Mouse (Mus musculus): ENCODE data around the gene Arf1. TPM values are rescaled to one million over a fixed set of nuclear protein-coding genes. Genes with fewer than 3 reads are reported as not detected.

Arf1 gene
- total RNA-seq, 1 experiment = 347 TPM

GRCm38 (mm10) chr11:59241841-59242240, 13.8 kb upstream of the Arf1 start:
- Histone ChIP-seq H3K9me3 (ENCODE audit: control insufficient read depth, insufficient read depth, low read depth, low read length) (no peaks in the 10 kb centered on the region), H3K4me3 (ENCODE audit: insufficient read depth in 1 of 2, low read depth in 1 of 2, low read length in 2 of 2, poor library complexity in 1 of 2, severe bottlenecking in 1 of 2) (no peak overlapping the region), H3K36me3 (ENCODE audit: control insufficient read depth, insufficient read depth, low read length, poor library complexity, severe bottlenecking) (no peaks in the 10 kb centered on the region), H3K27ac (ENCODE audit: insufficient read depth, low read depth, low read length, poor library complexity, severe bottlenecking) (no peak overlapping the region), H3K4me1 (ENCODE audit: control insufficient read depth in 2 of 2, insufficient read depth in 2 of 2, low read length in 2 of 2, poor library complexity in 1 of 2) (peaks cover 0 to 9% of the 10 kb centered on the region in 2 experiments; a peak in 1 of 4 replicates), H3K9ac (ENCODE audit: insufficient read depth, low read depth, low read length, poor library complexity, severe bottlenecking) (no peak overlapping the region)
- in situ Hi-C loops (cut with MboI; ENCODE audit: low sequenced_read_pairs in 2 of 2, unreplicated experiment in 2 of 2) = no loop called here
- DNase-seq (ENCODE audit: low read depth, low spot score) = no peak
- TF ChIP-seq HCFC1 (IDR thresholded peaks at IDR 0.05; ENCODE audit: borderline replicate concordance, insufficient read depth, low read length) (no peak), ZC3H11A (IDR thresholded peaks at IDR 0.05; ENCODE audit: borderline replicate concordance, low read depth, low read length) (no peak), MAFK (IDR thresholded peaks at IDR 0.05; ENCODE audit: insufficient read depth, low read depth, low read length) (no peak), CHD2 (IDR thresholded peaks at IDR 0.05; ENCODE audit: low read depth, low read length) (no peak), ZNF384 (IDR thresholded peaks at IDR 0.05; ENCODE audit: low read depth, low read length) (no peak)

GRCm38 (mm10) chr11:59239796-59240195, 11.7 kb upstream of the Arf1 start:
- Histone ChIP-seq H3K4me3 (ENCODE audit: insufficient read depth in 1 of 2, low read depth in 1 of 2, low read length in 2 of 2, poor library complexity in 1 of 2, severe bottlenecking in 1 of 2) (no peak overlapping the region), H3K27ac (ENCODE audit: insufficient read depth, low read depth, low read length, poor library complexity, severe bottlenecking) (no peak overlapping the region), H3K4me1 (ENCODE audit: control insufficient read depth in 2 of 2, insufficient read depth in 2 of 2, low read length in 2 of 2, poor library complexity in 1 of 2) (peaks cover 0 to 9% of the 10 kb centered on the region in 2 experiments; a peak in 1 of 4 replicates), H3K36me3 (ENCODE audit: control insufficient read depth, insufficient read depth, low read length, poor library complexity, severe bottlenecking) (no peaks in the 10 kb centered on the region), H3K9me3 (ENCODE audit: control insufficient read depth, insufficient read depth, low read depth, low read length) (no peaks in the 10 kb centered on the region), H3K9ac (ENCODE audit: insufficient read depth, low read depth, low read length, poor library complexity, severe bottlenecking) (no peak overlapping the region)
- DNase-seq (ENCODE audit: low read depth, low spot score) = no peak
- in situ Hi-C loops (cut with MboI; ENCODE audit: low sequenced_read_pairs in 2 of 2, unreplicated experiment in 2 of 2) = no loop called here
- no peak for TF ChIP-seq ZNF384 (IDR thresholded peaks at IDR 0.05; ENCODE audit: low read depth, low read length)
- TF ChIP-seq ZC3H11A (IDR thresholded peaks at IDR 0.05; ENCODE audit: borderline replicate concordance, low read depth, low read length) = no peak
- TF ChIP-seq HCFC1 (IDR thresholded peaks at IDR 0.05; ENCODE audit: borderline replicate concordance, insufficient read depth, low read length) = no peak
- no peak for TF ChIP-seq CHD2 (IDR thresholded peaks at IDR 0.05; ENCODE audit: low read depth, low read length)
- TF ChIP-seq MAFK (IDR thresholded peaks at IDR 0.05; ENCODE audit: insufficient read depth, low read depth, low read length) = no peak

- peaks cover 0 to 8% of the 10 kb centered on the region in 2 experiments; a peak in 1 of 4 replicates for H3K4me1 ChIP-seq (ENCODE audit: control insufficient read depth in 2 of 2, insufficient read depth in 2 of 2, low read length in 2 of 2, poor library complexity in 1 of 2)
- no peak overlapping the region for H3K4me3 ChIP-seq (ENCODE audit: insufficient read depth in 1 of 2, low read depth in 1 of 2, low read length in 2 of 2, poor library complexity in 1 of 2, severe bottlenecking in 1 of 2)
- H3K27ac ChIP-seq (ENCODE audit: insufficient read depth, low read depth, low read length, poor library complexity, severe bottlenecking) = no peak overlapping the region
- DNase-seq (ENCODE audit: low read depth, low spot score) = no peak
- no peak overlapping the region for H3K9ac ChIP-seq (ENCODE audit: insufficient read depth, low read depth, low read length, poor library complexity, severe bottlenecking)
- in situ Hi-C loops (cut with MboI; ENCODE audit: low sequenced_read_pairs in 2 of 2, unreplicated experiment in 2 of 2) = no loop called here
- no peaks in the 10 kb centered on the region for H3K9me3 ChIP-seq (ENCODE audit: control insufficient read depth, insufficient read depth, low read depth, low read length)
- H3K36me3 ChIP-seq (ENCODE audit: control insufficient read depth, insufficient read depth, low read length, poor library complexity, severe bottlenecking) = no peaks in the 10 kb centered on the region
- TF ChIP-seq ZC3H11A (IDR thresholded peaks at IDR 0.05; ENCODE audit: borderline replicate concordance, low read depth, low read length) = no peak
- TF ChIP-seq HCFC1 (IDR thresholded peaks at IDR 0.05; ENCODE audit: borderline replicate concordance, insufficient read depth, low read length) = no peak
- no peak for TF ChIP-seq ZNF384 (IDR thresholded peaks at IDR 0.05; ENCODE audit: low read depth, low read length)
- TF ChIP-seq MAFK (IDR thresholded peaks at IDR 0.05; ENCODE audit: insufficient read depth, low read depth, low read length) = no peak
- no peak for TF ChIP-seq CHD2 (IDR thresholded peaks at IDR 0.05; ENCODE audit: low read depth, low read length)
Measured at GRCm38 (mm10) chr11:59239428-59239785, 11.3 kb upstream of the Arf1 start.

GRCm38 (mm10) chr11:59238525-59239427, 10.7 kb upstream of the Arf1 start:
- in situ Hi-C loops (cut with MboI; ENCODE audit: low sequenced_read_pairs in 2 of 2, unreplicated experiment in 2 of 2) = no loop called here

More at GRCm38 (mm10) chr11:59238525-59239427, 10.7 kb upstream of the Arf1 start:
- H3K4me1 ChIP-seq (ENCODE audit: control insufficient read depth in 2 of 2, insufficient read depth in 2 of 2, low read length in 2 of 2, poor library complexity in 1 of 2) = peaks cover 0 to 3% of the 10 kb centered on the region in 2 experiments; a peak in 1 of 4 replicates
- H3K36me3 ChIP-seq (ENCODE audit: control insufficient read depth, insufficient read depth, low read length, poor library complexity, severe bottlenecking) = no peaks in the 10 kb centered on the region
- no peak for DNase-seq (ENCODE audit: low read depth, low spot score)
- no peak overlapping the region for H3K4me3 ChIP-seq (ENCODE audit: insufficient read depth in 1 of 2, low read depth in 1 of 2, low read length in 2 of 2, poor library complexity in 1 of 2, severe bottlenecking in 1 of 2)
- TF ChIP-seq ZC3H11A (IDR thresholded peaks at IDR 0.05; ENCODE audit: borderline replicate concordance, low read depth, low read length) = no peak
- TF ChIP-seq MAFK (IDR thresholded peaks at IDR 0.05; ENCODE audit: insufficient read depth, low read depth, low read length) = no peak
- TF ChIP-seq ZNF384 (IDR thresholded peaks at IDR 0.05; ENCODE audit: low read depth, low read length) = no peak
- TF ChIP-seq CHD2 (IDR thresholded peaks at IDR 0.05; ENCODE audit: low read depth, low read length) = no peak
- TF ChIP-seq HCFC1 (IDR thresholded peaks at IDR 0.05; ENCODE audit: borderline replicate concordance, insufficient read depth, low read length) = no peak
- no peak overlapping the region for H3K27ac ChIP-seq (ENCODE audit: insufficient read depth, low read depth, low read length, poor library complexity, severe bottlenecking)
- no peaks in the 10 kb centered on the region for H3K9me3 ChIP-seq (ENCODE audit: control insufficient read depth, insufficient read depth, low read depth, low read length)
- no peak overlapping the region for H3K9ac ChIP-seq (ENCODE audit: insufficient read depth, low read depth, low read length, poor library complexity, severe bottlenecking)
